Mouse (Mus musculus): ENCODE data around the gene Cpt1c.
A peak's percentile ranks its signal among the peaks of the same experiment; 100 is the strongest.

The Cpt1c gene

GRCm38 (mm10) chr7:44925468-44925867 lies 49.2 kb downstream of the Cpt1c start:
- DNase-seq (ENCODE audit: inconsistent age in 2 of 2, low spot score in 1 of 2), result peak; percentile 32 to 64

GRCm38 (mm10) chr7:44922530-44922929 lies 52.1 kb downstream of the Cpt1c start:
- DNase-seq (ENCODE audit: inconsistent age in 2 of 2, low spot score in 1 of 2), result no peak

GRCm38 (mm10) chr7:44919127-44919526 lies 55.5 kb downstream of the Cpt1c start:
- no peak for DNase-seq (ENCODE audit: inconsistent age in 2 of 2, low spot score in 1 of 2)

GRCm38 (mm10) chr7:44918219-44918618 lies 56.4 kb downstream of the Cpt1c start:
- no peak for DNase-seq (ENCODE audit: inconsistent age in 2 of 2, low spot score in 1 of 2)

- DNase-seq (ENCODE audit: inconsistent age in 2 of 2, low spot score in 1 of 2), result peak in 1 of 2 experiments; percentile 28
Observed at GRCm38 (mm10) chr7:44916881-44917280, 57.8 kb downstream of the Cpt1c start.

GRCm38 (mm10) chr7:44916191-44916590 lies 58.5 kb downstream of the Cpt1c start:
- DNase-seq (ENCODE audit: inconsistent age in 2 of 2, low spot score in 1 of 2), result peak; percentile 29 to 57

- DNase-seq (ENCODE audit: inconsistent age in 2 of 2, low spot score in 1 of 2), result no peak
Observed at GRCm38 (mm10) chr7:44915314-44915713, 59.3 kb downstream of the Cpt1c start.

- no peak for DNase-seq (ENCODE audit: inconsistent age in 2 of 2, low spot score in 1 of 2)
Observed at GRCm38 (mm10) chr7:44914396-44914795, 60.3 kb downstream of the Cpt1c start.

All from adrenal gland, adult (tissue).